Mouse (Mus musculus) liver, embryonic 14.5 days (tissue): ENCODE data around the gene Gfra1.

ENCODE experiments used
- CTCF ChIP-seq: IDR thresholded peaks from 2 replicates; pipeline ENCODE4 v1.5.1; 2016; ENCODE audit warnings: antibody characterized with exemption, low read depth, control low read depth
- EP300 ChIP-seq: IDR thresholded peaks from 2 replicates; pipeline ENCODE4 v1.6.1; 2016; ENCODE audit warnings: antibody characterized with exemption, low read depth

DNA sequence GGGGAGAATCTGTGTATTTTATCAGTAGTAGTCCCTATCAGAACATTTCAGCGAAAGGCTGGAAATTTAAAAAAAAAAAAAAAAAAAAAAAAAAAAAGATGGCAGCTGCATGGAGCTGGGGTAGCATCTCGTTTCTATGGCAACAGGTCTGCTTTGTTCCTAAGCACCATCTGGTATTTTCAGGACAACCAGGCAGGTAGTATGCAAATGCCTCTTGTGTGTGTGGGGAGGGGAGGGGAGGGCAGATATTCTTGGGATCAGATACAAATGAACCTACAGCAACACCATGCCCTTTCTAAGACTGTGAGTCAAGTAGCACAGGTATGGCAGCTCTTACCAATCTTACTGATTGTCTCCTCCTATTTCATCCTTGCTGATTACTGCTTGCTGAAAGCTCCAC, 44.3 kb upstream of the Gfra1 start:
- TF ChIP-seq CTCF = no peak
- no peak for TF ChIP-seq EP300
